Mouse (Mus musculus): ENCODE data around the gene Armh2. TPM values are rescaled to one million over a fixed set of nuclear protein-coding genes. Genes with fewer than 3 reads are reported as not detected.

Armh2 gene
- total RNA-seq (2021), result not detected

DNA sequence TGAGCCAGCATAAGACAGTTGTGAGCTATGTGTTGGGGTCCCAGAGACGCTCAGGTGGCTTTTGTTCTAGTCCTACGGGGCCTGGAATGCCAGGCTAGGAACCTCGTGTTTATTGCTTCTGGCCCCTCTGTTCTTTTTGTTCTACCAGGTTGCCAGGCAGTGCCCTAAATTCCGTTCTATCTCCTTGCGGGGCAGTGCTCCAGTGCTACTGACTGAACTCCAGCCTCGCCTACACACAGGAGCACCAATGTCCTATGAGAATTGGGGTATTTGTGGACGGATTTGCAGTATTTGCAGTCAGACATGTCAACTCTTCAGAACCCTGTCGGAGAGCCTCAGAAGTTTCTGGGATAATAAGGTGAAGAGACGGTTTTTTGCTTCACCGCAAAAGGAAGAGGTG is at the start of gene Armh2:
Gene Armh2 (plus strand): TSS at position 205 of the 400 bp plus-strand sequence.
- DNase-seq, result no peak
- intact Hi-C loops (cut with DNase I), result no loop called here

DNA sequence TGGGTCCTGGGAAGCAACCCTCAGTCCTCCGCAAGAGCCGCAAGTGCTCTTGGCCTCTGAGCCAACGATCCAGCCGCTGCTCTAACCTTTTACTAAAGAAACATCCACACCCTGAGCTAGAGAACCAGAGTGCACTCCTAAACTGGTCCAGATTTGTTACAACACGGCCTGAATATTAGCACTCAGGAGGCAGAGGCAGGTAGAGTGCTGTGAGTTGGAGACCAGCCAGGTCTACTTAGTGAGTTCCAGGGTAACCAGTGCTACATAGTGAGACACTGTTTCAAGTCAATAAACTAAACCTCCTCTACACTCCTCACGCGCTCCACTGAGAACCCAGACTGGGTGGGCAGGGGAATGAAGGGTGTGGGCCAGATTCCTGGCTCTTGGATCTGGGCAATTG is 47.7 kb upstream of the Armh2 start:
- intact Hi-C loops (cut with DNase I), result no loop called here
- no peak for DNase-seq

DNA sequence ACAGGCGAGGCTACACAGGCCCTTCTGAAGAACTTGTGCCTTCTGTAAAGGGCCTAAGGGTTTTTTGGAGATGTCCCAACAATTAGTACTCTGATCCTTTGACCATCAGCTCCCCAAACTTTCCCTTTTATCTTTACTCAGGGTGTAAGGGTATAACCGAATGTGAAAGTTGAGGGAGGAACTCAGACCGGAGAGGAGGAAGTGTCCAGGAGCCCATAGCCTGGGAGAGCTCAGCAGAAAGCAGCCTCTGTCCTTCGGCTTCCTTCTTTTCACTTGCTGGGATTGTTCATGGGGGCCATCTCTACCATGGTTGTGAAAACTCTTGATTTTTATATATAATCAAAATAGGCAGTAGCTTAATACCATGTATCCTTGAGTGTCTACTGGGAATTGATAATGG is 42.3 kb upstream of the Armh2 start:
- no peak for DNase-seq
- intact Hi-C loops (cut with DNase I), result no loop called here

DNA sequence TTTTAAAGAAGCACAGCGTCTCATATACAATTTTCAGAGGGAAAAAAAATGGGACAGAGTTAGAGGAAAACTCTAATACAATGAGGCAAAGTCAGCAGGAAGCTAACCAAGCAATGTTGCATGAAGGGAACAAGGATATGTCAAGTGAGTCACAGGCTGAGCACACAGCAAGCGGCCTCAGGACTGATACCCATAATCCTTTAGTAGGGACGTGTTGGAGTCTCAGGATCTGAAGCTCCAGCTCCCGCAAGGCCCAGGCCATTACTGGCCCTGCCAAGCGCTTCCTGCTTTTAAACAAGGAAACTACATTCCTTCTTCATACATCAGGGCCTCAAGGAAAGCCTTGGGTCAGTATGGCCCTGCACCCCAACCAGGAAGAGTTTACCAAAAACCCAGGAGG is 38.9 kb upstream of the Armh2 start:
- no peak for DNase-seq
- intact Hi-C loops (cut with DNase I), result no loop called here

DNA sequence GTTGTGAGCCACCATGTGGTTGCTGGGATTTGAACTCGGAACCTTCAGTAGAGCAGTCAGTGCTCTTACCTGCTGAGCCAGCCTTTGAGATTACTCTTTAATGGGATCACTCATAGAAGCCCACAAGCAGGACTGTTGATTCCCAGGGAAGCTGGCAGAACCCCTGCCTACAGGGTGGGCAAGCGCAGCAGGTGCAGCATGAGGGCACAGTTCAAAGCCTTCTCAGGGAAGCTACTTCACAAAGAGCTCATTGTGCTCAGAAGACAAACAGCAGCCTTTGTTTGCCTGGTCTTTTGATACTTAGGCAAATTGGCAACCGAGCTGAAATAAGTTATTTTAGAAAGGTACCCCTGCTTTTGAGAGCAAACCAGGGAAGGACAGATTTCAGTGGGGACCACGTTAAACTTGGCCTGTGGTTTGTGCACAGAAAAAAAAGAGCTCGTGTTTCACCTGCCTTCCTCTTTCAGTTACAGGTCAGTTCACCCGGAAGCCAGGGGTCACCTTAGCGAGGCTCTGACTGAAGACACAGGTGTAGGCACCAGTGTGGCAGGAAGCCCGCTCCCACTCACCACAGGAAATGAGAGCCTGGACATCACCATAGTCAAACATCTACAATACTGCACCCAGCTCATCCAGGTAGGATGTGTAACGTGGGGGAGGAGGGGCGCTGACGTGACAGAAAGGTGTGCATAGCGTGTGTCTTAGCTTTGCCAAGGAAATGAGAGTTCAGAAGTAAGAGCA is 31.2 kb upstream of the Armh2 start:
- DNase-seq, result no peak

DNA sequence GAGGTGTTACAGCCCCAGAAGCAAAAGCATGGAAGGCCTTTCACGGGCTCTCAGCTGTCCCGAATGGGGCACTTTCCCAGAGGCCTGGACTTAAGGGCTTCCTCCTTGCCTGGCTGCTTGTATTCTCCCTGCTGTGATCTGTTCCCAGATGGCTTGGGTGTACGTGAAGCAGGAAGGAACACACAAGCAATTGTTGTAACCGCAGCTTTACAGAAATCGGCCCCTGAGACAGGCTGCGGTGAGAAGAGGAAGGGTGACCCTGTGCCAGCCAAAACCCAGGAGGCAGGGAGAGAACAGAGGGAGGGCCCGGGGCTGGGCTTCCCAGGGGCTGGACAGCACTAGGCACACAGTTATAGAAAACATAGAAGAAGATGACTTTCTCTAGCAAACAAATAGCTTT is 30.1 kb upstream of the Armh2 start:
- intact Hi-C loops (cut with DNase I), result loop anchor here (5.0 kb wide), 2 partner anchors 51 to 66 kb away; partner anchors contain the start of gene Gmnn
- no peak for DNase-seq

More for the DNA sequence above, 31.2 kb upstream of the Armh2 start:
- intact Hi-C loops (cut with DNase I), result loop anchor here (5.0 kb wide), 2 partner anchors 52 to 67 kb away; partner anchors contain the start of gene Gmnn

DNA sequence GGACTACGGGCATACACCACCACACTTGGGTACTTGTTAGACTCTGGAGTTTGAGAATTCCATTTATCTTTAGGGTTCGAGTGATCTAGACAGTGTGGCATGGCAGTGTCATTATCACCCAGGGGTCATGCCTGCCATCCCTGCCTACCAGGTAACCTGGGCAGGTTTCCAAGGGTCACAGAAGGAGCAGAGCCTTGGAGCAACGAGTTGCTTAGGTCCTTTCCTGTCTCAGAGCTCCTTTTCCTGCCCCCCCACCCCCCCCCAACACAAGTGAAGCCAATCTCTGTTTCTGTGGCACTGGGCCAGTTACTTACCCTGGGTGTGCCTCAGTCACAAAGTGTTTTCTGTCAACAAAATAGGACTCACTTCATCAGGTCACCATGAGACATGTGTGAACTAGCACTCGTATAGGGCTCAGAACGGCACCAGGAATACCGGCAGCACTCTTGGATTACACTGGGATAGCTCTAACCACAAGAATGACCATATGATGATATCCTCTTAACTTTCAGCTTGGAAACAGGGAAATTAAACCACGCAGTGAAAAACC is 28.4 kb upstream of the Armh2 start:
- intact Hi-C loops (cut with DNase I), result loop anchor here (5.0 kb wide), 2 partner anchors 50 to 65 kb away; partner anchors contain the start of gene Gmnn
- peak in 1 of 2 experiments; percentile 11 for DNase-seq

DNA sequence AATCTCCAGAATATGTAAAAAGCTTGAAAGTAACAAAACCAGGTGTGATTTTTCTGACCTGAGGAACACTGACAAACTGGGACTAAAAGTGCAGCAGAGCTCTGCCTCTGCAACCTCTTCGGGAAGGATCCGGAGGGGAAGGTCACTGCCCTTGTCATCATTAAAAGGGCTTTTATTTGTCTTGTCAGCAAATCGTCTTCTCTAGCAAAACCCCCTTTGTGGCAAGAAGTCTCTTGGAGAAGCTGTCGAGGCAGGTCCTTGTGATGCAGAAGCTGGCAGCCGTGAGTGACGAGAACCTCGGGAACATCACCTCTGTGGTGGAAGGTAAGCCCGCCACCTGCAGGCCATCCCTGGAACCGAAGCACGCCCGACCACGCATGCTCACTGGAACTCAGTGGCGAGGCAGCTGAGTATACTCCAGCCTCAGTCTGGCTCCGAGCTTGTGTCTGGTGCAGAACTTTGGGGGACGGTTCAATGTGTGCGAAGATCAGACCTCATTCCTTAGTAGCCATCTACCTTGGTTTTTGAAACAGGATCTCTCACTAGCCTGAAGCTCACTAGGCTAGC is 27.5 kb upstream of the Armh2 start:
- DNase-seq, result peak; percentile 87 to 93
- intact Hi-C loops (cut with DNase I), result loop anchor here (5.0 kb wide), 2 partner anchors 49 to 64 kb away; partner anchors contain the start of gene Gmnn

DNA sequence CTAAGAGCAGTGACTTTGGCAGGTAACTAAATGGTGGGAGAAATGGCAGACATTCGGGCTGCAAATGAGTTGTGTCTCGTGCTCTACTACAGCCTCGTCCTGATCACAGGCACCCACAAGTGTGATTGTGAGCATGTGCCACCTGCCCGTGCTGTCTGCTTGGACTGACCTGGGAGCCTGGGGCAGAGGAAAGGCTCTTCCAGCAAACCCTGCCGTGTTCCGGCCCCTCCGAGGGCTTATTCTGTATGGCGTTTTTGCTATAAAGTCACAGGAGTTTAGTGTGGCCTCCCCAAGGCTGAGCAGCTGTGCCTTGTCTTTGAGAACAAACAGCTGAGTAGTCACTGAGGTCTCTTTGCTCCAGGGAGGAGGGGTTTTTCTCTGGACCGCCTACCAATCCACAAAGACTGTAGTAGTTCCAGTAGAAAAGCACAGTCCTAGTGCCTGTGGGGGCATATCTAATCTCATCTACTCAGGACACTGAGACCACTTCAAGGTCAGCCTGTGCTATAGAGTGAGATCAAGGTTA is 26.6 kb upstream of the Armh2 start:
- intact Hi-C loops (cut with DNase I), result loop anchor here (5.0 kb wide), 2 partner anchors 48 to 63 kb away; partner anchors contain the start of gene Gmnn

DNA sequence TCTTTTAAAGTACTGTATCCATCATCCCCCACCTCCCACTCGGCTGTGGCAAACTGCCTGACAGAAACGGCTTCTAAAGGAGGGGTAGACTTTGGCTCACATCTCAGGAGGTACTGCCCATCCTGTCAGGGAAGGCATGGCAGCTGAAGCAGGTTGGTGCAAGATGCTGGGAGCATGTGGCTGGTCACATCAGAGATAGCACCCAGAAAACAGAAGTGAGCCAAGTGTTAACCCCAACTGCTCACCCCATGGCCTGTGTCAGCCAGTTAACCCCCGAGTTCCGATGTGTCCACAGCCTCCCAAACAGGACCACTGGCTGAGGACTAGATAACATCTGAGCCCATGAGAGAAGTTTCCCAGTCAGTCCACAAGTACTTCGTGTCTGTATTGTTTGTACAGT is 25.4 kb upstream of the Armh2 start:
- DNase-seq, result no peak
- intact Hi-C loops (cut with DNase I), result no loop called here

More for the DNA sequence above, 26.6 kb upstream of the Armh2 start:
- DNase-seq, result no peak

DNA sequence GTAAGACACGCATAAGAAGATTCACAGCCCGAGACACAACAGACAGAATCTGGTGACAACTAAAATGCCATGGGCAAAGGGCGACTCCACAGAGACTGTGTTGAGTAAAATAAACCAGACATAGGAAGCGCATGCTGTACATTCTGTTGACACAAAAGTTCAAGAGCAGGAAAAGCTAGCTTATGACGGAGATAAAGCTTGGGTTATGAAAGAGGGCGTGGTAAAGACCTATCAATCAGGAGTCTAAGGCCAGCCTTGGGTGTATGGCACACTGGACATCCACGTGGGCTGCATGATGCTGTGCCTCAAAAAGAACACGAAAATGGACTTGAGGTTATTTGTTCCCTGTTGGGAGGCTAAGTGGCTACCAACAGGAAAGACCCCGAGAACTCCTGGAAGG is 24.6 kb upstream of the Armh2 start:
- DNase-seq, result no peak
- intact Hi-C loops (cut with DNase I), result no loop called here

DNA sequence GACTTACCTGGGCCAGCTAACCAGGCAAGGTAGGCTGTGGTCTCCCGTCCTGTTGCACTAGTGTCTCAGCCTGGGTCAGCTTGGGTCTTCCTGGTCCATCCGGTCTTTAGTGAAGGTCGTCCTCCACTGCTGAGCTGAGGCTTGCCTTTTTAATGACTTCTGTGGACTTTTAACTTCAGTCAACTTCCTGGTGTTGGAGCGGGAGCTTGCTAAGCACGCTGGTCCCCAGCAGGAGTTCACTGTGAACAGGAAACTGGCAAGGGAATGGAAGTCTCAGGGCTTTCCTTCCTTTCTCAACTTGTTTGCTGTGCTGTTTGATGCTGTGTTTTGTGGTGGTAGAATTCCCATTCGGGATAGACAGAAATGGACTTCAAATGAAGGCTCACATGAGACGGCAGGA is 23.4 kb upstream of the Armh2 start:
- no peak for DNase-seq
- intact Hi-C loops (cut with DNase I), result no loop called here

DNA sequence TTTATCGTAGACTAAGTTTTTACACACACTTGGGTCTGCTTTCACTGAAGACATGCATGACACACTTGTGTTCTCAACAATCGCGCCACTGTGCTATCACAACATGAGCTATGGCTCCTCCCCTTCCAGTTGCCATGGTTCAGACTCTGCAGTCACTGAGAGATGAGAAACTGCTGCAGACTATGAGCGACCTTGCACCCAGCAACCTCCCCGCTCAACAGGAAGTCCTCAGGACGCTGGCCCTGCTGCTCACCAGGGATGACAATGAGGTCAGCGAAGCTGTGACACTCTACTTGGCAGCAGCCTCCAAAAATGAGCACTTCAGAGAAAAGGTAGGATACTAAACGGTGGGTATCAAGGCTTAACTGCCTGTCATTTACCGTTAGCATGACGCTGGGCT is 19.5 kb upstream of the Armh2 start:
- DNase-seq, result no peak
- intact Hi-C loops (cut with DNase I), result loop anchor here (10.0 kb wide), 1 partner anchor 203 kb away; no protein-coding TSS in a partner anchor

DNA sequence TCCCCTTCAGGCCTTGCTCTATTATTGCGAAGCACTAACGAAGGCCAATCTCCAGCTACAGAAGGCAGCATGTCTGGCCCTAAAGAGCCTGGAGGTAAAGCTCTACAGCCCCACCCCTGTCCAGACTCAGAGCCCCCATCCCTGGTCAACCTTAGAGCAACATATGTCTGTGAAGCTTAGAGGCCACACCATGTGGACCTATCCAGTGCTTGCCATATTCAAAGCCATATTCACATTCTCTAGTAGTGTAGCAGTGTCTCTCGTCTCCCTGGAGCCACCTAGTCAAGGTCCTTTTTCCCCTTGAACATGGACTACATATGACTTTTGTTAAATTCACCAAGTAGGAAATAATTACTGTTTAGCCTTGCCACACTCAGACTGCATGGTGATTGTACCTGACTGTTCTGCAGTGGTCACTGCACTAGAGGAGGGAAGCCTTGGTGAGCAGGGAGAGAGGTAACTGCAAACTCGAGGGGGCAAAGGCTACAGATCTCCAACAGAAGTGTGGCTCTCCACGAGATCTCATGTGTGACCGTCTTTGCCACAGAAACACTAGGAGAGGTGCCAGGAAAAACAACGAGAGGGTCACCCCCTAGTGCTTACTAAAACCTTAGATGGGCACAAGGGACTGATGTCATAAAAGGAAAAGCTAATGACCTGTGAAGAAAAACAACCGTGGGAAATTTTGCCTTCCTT is 17.2 kb upstream of the Armh2 start:
- no peak for DNase-seq
- intact Hi-C loops (cut with DNase I), result loop anchor here (10.0 kb wide), 1 partner anchor 201 kb away; no protein-coding TSS in a partner anchor

DNA sequence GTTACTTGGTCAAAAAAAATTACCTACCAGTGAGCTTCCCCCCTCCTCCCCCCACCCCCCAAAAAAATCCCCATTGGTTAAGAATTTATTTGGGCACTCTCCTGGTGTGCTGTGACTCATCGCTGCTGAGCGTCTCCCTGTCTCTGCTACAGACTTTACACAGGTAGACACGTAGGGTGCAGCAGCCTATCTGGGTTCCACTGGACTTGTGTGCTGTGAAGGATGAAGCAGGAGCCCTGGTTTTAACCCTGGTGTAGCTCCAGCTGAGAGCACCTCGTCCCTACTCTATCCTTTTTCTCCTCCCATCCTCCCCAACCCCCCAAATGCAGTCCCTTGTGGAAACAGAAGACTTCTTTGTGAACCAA is 16.7 kb upstream of the Armh2 start:
- DNase-seq, result no peak
- intact Hi-C loops (cut with DNase I), result loop anchor here (10.0 kb wide), 1 partner anchor 200 kb away; no protein-coding TSS in a partner anchor

DNA sequence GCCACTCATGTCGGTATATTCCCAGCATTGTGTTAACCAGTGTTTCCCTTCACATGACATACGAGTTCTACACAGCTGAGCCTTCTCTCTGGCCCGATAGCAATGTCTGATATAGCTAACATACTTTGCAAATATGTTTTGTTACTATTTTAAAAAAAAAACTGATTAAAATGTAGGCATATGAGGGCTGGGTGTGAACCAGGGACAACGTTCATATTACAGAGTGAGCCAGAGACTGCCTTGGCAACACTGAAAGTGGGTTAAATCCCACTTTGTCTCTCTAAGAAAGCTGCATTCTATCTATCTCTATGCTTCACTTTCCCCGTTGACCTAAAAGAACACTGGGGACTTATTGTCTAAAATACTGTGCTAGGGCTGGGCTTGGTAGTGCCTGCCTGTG is 11.9 kb upstream of the Armh2 start:
- no peak for DNase-seq
- intact Hi-C loops (cut with DNase I), result loop anchor here (10.0 kb wide), 1 partner anchor 196 kb away; no protein-coding TSS in a partner anchor

DNA sequence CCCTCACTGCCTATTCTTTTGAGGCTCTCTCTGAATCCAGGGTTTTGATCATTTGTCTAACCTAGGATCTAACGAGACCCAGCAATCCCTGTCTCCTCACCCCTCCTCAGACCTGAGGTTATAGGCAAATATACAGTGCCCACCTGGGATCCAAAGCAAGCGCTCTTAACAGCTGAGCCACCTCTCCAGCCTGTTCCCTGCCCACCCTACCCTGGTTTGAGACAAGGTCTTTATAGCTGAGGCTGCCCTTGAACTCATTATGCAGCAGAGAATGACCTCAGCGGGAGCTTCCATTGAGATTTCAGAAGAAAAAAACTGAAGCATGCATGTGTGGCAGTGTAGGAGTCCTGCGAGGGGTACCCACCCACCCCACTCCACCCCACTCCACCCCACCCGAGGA is 6.5 kb upstream of the Armh2 start:
- DNase-seq, result no peak
- intact Hi-C loops (cut with DNase I), result no loop called here

DNA sequence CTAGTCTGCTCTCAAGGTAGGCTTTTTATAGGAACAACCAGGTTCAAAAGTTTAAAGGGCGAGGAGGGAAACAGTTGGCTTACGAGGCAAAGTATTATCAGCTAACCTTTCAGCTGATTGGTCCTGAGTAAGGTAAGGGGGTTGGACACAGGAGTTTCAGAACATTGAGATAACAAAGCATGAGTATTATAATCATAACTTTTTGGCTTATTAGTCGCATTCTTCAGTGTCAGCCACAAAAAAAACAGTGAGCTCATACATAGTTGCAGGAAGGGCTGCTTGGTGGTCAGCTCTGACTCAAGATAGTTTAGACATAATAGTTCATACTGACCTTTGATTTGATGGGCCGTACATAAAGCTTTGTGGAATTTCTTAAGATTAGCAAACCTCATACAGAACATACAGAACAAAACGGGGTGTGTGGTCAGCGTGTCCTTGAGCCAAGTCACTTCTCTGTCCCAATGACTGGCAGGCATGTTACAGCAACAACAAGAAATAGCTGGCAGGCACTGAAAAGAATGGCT is 5.4 kb upstream of the Armh2 start:
- intact Hi-C loops (cut with DNase I), result no loop called here
- DNase-seq, result no peak

DNA sequence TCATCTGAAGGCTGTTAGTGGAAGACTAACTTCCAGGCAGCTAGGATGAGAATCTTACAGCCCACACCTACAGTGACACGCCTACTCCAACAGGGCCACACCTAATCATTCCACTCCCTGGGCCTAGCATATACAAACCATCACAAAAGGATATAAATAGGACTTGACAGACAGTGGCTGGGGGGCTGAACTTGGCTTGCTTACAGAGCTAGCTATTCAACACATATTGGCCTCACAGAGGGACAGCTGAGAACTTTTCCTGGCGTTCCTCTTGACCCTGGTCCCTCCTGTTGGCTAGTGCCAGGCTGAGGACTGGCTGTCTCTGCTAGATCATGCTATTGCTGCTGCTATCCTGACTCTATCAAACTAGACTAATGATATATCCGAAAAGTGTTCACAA is 6.8 kb downstream of the Armh2 start:
- intact Hi-C loops (cut with DNase I), result no loop called here
- no peak for DNase-seq

DNA sequence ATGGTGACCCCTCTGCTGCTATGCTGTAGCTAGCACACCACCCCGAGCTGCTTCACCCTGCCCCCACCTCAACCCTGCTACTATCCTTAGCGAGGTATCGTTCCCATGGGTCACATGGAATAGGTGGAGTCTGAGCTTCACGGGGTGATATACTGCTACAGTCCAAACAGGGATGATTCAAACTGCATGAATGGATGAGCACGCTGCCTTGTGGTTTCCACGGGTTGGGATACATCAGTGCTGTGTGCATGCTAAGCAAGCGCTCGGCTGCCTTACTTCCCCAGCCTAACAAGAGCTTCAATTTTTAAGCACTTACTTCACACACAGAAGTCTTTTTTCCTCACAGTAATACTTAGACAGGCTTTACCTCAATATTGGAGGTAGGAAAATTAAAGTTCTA is 9.8 kb downstream of the Armh2 start:
- DNase-seq, result no peak
- intact Hi-C loops (cut with DNase I), result no loop called here

DNA sequence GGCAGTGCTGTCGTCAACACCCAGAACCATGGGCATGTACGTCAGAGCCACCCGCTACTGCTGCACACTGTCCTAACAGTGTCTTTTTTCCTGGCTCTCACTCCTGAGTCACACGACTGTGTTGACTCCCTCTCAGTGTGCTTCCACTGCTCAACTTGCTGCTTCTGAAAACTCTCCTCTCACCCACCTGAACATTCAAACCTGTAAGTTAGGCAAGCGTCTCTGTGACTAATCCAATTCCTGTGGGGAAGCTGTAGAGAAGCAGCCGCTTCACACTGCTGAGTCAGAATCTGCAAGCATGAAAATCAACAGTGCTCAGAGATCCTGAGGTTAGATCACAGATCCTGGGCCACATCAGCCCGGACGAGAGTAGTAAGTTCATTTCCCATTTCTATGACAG is 10.4 kb downstream of the Armh2 start:
- intact Hi-C loops (cut with DNase I), result no loop called here
- no peak for DNase-seq

Data from heart, postnatal 36 days (tissue).